ENCODE assay signal across 8 mouse cellular contexts in genomic region chr17:24538950-24539349, GRCm38 (mm10). TPM values are rescaled to one million over a fixed set of nuclear protein-coding genes. Genes with fewer than 3 reads are reported as not detected.
A peak's percentile ranks its signal among the peaks of the same experiment; 100 is the strongest.
DNase-seq lines count a peak whose midpoint lies in the region.

No protein-coding gene starts in this region.

- intact Hi-C loops in heart, postnatal 10 days (cut with DNase I): loop anchor here (2.0 kb wide), 1 partner anchor 44 kb away; no protein-coding TSS in a partner anchor

- peak; percentile 38 to 65 for DNase-seq in heart, postnatal 10 days
- DNase-seq in heart, adult 11 months: no peak
- peak; percentile 29 to 61 for DNase-seq in spleen, adult 18-20 months
- DNase-seq in spleen, adult 12 weeks (ENCODE audit: low spot score): no peak
- DNase-seq in c-Kit-positive CD71-positive TER-119-positive erythroid progenitor cells, embryonic 14.5 days (ENCODE audit: low spot score): peak; percentile 60
- DNase-seq in kidney, postnatal 4 days: peak; percentile 77 to 80
- DNase-seq in spleen, postnatal 36 days (ENCODE audit: low spot score in 2 of 2): peak; percentile 29 to 50
- no peak for DNase-seq in urinary bladder, postnatal 4 days (ENCODE audit: low spot score in 2 of 2)

RNA-seq across cellular contexts. Expression of gene Rab26, which starts 4.9 kb away (rescaled TPM):
- under 1 TPM; 0.32 to 0.45 TPM for total RNA-seq in heart, postnatal 10 days (2021)

RNA-seq across cellular contexts. Expression of gene Pkd1, which starts 10.7 kb away (rescaled TPM):
- 10 to 100 TPM; 60.1 to 72.2 TPM for total RNA-seq in heart, postnatal 10 days (2021)

RNA-seq across cellular contexts. Expression of gene Traf7, which starts 11.2 kb away (rescaled TPM):
- total RNA-seq in heart, postnatal 10 days (2021): 10 to 100 TPM; 75.9 to 77.9 TPM

RNA-seq across cellular contexts. Expression of gene Caskin1, which starts 50.5 kb away (rescaled TPM):
- total RNA-seq in heart, postnatal 10 days (2021): under 1 TPM; 0.48 to 0.52 TPM

Comparison
In these comparisons a context has a peak if more than half of its experiments do, and no peak if none do; other contexts are left out.
1. DNase-seq: peak in heart, postnatal 10 days (2 of 2), spleen, adult 18-20 months (2 of 2), c-Kit-positive CD71-positive TER-119-positive erythroid progenitor cells, embryonic 14.5 days (single experiment), kidney, postnatal 4 days (2 of 2) and spleen, postnatal 36 days (2 of 2); none in heart, adult 11 months (single experiment), spleen, adult 12 weeks (single experiment) and urinary bladder, postnatal 4 days (0 of 2).